Mouse (Mus musculus) liver, postnatal 0 days (tissue): ENCODE data around the gene Thsd7b. TPM values are rescaled to one million over a fixed set of nuclear protein-coding genes. Genes with fewer than 3 reads are reported as not detected.

Experiments used
- ATAC-seq: fragments of 200-750 bp; cut with Nextera tagmentation; 2 replicates; pipeline ENCODE4 v1.8.0; 2017; ENCODE audit warnings: mild to moderate bottlenecking, moderate library complexity
- DNase-seq: peaks from one replicate; pipeline ENCODE4 v3.0.0-alpha.2; 2016
- H3K27ac ChIP-seq: fragments of 300-500 bp; sonication (generic); 2 replicates; pipeline ENCODE4 v1.5.1; 2014; ENCODE audit warnings: antibody characterized with exemption, moderate library complexity, mild to moderate bottlenecking, low read depth
- H3K27me3 ChIP-seq: fragments of 300-500 bp; sonication (generic); 2 replicates; pipeline ENCODE4 v1.6.1; 2014; ENCODE audit warnings: low read length, control low read depth, mixed read lengths; ENCODE audit not compliant: insufficient read depth
- H3K36me3 ChIP-seq: fragments of 300-500 bp; sonication (generic); replicated peaks from 2 replicates; pipeline ENCODE4 v1.6.1; 2014; ENCODE audit warnings: mild to moderate bottlenecking, control low read depth, low read length, moderate library complexity, mixed read lengths; ENCODE audit not compliant: insufficient read depth
- H3K4me1 ChIP-seq: fragments of 300-500 bp; sonication (generic); 2 replicates; pipeline ENCODE4 v1.6.1; 2014; ENCODE audit warnings: antibody characterized with exemption, mild to moderate bottlenecking, control low read depth; ENCODE audit not compliant: insufficient read depth
- H3K4me2 ChIP-seq: fragments of 300-500 bp; sonication (generic); 2 replicates; pipeline ENCODE4 v1.6.1; 2014; ENCODE audit warnings: low read depth, mild to moderate bottlenecking, low read length, moderate library complexity, mixed read lengths
- H3K4me3 ChIP-seq: fragments of 300-500 bp; sonication (generic); 2 replicates; pipeline ENCODE4 v1.5.1; 2014; ENCODE audit warnings: low read depth, low read length
- H3K9ac ChIP-seq: fragments of 300-500 bp; sonication (generic); replicated peaks from 2 replicates; pipeline ENCODE4 v1.6.1; 2014; ENCODE audit warnings: mild to moderate bottlenecking, moderate library complexity
- H3K9me3 ChIP-seq: fragments of 300-500 bp; sonication (generic); 2 replicates; pipeline ENCODE4 v1.6.1; 2016; ENCODE audit warnings: mild to moderate bottlenecking, control low read depth, low read length, mixed read lengths
- CTCF ChIP-seq: sonication (generic); IDR thresholded peaks from 2 replicates; pipeline ENCODE4 v1.5.1; 2016; ENCODE audit warnings: antibody characterized with exemption, low read depth
- EP300 ChIP-seq: IDR thresholded peaks from 2 replicates; pipeline ENCODE4 v1.6.1; 2016; ENCODE audit warnings: antibody characterized with exemption, low read depth, mild to moderate bottlenecking
- WGBS: fragments of 180-500 bp; shearing (Covaris S2); extraction: QIAGEN DNeasy Blood & Tissue Kit; methylation state at CpG from one replicate; pipeline ENCODE4 v1.1.7; 2014; ENCODE audit not compliant: insufficient replicate concordance; 5-methylcytosine and 5-hydroxymethylcytosine counted together
- polyA plus RNA-seq: library from polyadenylated mRNA; unstranded; fragments of >200 nt; fragmentation: Nextera tagmentation; extraction: Ambion mirVana; gene quantifications from 2 replicates; pipeline ENCODE4 v1.2.1, GENCODE M21; 2015

The Thsd7b gene
- polyA plus RNA-seq, 1 experiment from 2014 or later = 0.09 TPM

DNA sequence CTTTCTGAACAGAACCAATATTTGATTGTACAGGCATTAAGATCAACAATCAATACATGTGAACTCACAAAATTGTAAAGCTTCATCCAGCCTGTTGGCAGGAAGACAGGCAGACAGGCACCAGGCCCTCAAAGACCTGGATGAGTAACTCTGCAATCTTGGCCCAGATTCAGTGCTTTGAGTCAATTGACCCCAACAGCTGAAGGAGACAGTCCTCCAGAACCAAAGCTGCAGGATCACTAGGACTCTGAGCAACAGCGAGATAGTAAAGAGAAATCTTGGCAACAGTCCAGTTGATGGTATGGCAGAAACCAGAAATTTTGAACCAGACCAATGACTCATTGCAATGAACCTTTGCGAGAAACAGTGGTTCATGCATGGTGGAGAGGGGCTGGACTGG is 458.9 kb downstream of the Thsd7b start:
- 68% methylated on average over 2 of the region's 2 CpGs for WGBS
- ATAC-seq (no peak), DNase-seq (no peak)
- Histone ChIP-seq H3K9me3 (no peaks in the 10 kb centered on the region), H3K4me1 (no peaks in the 10 kb centered on the region), H3K9ac (no peak overlapping the region), H3K36me3 (no peaks in the 10 kb centered on the region), H3K4me3 (no peak overlapping the region), H3K4me2 (no peak overlapping the region), H3K27ac (no peak overlapping the region), H3K27me3 (no peaks in the 10 kb centered on the region)
- no peak for TF ChIP-seq EP300
- TF ChIP-seq CTCF = no peak

DNA sequence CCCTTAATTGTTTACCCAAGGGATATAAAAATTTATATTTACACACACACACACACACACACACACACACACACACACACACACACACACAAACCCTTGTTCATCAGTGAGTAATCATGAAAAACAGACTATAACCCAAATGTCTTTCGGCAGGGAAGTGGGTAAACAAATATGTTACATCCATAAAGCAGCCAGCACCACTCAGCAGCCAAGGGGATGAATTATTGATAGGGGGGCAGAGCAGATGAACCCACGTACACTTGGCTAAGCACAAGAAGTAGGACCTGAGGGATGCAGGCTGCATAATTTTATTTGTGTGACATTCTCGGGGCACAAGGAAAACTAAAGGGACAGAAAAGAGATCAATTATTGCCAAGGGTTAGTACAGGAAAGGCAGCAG is 474.5 kb downstream of the Thsd7b start:
- no peaks in the 10 kb centered on the region for H3K4me1 ChIP-seq
- TF ChIP-seq CTCF = no peak
- no peak for TF ChIP-seq EP300
- no peaks in the 10 kb centered on the region for H3K9me3 ChIP-seq
- H3K27me3 ChIP-seq = no peaks in the 10 kb centered on the region
- H3K4me3 ChIP-seq = no peak overlapping the region
- WGBS = 61% methylated on average over 3 of the region's 3 CpGs
- no peak overlapping the region for H3K27ac ChIP-seq
- no peak overlapping the region for H3K9ac ChIP-seq
- DNase-seq (no peak), ATAC-seq (no peak)
- no peaks in the 10 kb centered on the region for H3K36me3 ChIP-seq
- H3K4me2 ChIP-seq = no peak overlapping the region

DNA sequence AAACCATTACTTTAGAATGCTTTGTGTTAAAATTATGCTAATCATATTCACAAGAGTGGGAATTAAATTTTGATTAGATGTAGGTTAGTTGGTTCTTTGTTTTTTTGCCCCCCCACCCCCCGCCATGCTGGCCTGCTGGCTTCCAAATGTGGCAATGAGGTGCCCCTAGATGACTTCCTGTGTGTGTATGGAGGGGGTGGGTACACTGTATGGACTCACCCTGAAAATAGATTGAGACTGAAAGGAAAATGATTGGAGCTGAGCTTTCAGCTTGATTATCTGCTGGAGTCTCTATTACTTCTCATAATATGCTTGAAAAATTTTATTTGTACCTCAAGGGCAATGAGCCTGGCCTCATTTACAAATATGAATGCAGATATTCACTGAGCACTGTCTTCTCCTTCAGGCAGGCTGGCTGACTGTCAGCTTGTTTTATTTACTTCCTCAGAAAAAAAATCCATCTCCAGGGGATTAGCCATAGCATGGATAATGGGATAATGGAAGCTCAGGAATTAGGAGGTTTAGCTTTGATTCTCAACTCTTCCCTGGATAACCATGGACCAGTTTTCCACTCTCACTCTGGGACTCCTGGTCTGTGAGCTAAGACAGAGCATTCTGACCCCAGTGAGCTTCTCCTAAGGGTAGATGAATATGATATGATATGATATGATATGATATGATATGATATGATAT is 483.6 kb downstream of the Thsd7b start:
- ATAC-seq = no peak
- no peak overlapping the region for H3K9ac ChIP-seq
- H3K4me1 ChIP-seq = no peaks in the 10 kb centered on the region
- no peaks in the 10 kb centered on the region for H3K9me3 ChIP-seq
- 42% methylated on average over 1 of the region's 1 CpGs for WGBS
- H3K27ac ChIP-seq = no peak overlapping the region
- H3K4me2 ChIP-seq = no peak overlapping the region
- no peak for DNase-seq
- H3K27me3 ChIP-seq = no peaks in the 10 kb centered on the region
- TF ChIP-seq CTCF (no peak), EP300 (no peak)
- no peak overlapping the region for H3K4me3 ChIP-seq
- H3K36me3 ChIP-seq = no peaks in the 10 kb centered on the region

DNA sequence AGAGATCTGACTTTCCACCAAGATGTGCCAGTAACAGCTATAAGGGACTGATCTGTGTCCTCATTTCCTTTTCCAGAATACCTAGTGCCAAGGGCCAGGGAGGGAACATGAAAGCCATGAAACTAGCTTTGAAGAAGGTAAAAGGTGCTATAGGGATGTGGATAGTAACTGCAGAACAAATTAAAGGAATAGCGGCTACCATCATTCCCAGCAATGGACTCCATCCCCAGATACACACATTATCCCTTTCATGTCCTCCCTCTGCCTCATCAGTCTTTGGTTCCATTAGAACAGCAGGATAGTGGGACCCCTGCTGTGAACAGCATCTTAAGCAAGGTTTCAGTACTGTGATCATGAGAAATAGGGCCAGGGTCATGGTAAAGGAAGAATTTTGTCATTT is 485.9 kb downstream of the Thsd7b start:
- ATAC-seq (no peak), DNase-seq (no peak)
- no peaks in the 10 kb centered on the region for H3K9me3 ChIP-seq
- H3K4me3 ChIP-seq = no peak overlapping the region
- H3K27ac ChIP-seq = no peak overlapping the region
- no peak overlapping the region for H3K9ac ChIP-seq
- H3K4me1 ChIP-seq = no peaks in the 10 kb centered on the region
- no peak for TF ChIP-seq EP300
- TF ChIP-seq CTCF = no peak
- H3K36me3 ChIP-seq = no peaks in the 10 kb centered on the region
- no peaks in the 10 kb centered on the region for H3K27me3 ChIP-seq
- WGBS = 83% methylated on average over 1 of the region's 1 CpGs
- H3K4me2 ChIP-seq = no peak overlapping the region

DNA sequence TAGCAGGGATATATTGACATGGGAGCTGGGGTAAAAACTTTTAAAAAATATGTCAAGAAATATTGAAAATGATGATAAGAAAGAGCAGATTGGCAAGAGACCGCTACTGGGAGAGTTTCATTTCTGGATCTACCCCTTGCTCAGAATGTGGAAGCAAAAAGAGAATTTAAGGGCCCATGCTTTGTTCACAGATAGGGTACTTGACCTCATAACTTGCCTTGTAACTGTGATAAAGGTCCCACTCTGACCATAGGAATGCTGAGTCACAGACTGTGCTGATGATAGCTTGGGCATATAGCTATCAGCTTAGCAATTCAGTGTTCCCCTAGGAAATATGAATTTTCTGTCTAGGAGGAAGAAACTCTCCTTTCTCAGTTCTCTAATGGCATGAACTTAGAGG is 488.1 kb downstream of the Thsd7b start:
- Histone ChIP-seq H3K4me2 (no peak overlapping the region), H3K4me3 (no peak overlapping the region), H3K4me1 (no peaks in the 10 kb centered on the region), H3K27ac (no peak overlapping the region), H3K27me3 (no peaks in the 10 kb centered on the region), H3K9me3 (no peaks in the 10 kb centered on the region), H3K36me3 (no peaks in the 10 kb centered on the region), H3K9ac (no peak overlapping the region)
- TF ChIP-seq EP300 = no peak
- no peak for TF ChIP-seq CTCF
- ATAC-seq (no peak), DNase-seq (no peak)
- WGBS = 69% methylated on average over 1 of the region's 1 CpGs

DNA sequence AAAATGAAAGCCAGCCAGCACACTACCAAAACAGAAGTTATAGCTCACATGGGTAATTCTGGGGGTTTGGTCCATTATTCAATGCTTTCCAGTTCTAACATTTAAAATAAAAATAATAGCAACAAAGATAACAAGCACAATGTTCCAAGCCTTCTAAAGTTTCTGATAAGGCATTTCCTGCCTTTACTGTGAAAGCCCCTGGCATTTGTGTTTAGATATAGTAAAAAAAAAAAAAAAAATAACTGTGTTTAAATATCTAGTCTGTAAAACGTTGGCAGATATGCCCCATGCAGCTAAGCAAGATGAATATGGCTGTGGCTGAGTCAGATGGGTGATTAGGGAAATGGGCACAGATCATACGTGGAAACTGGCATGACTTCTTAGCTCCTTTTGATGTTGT is 491.6 kb downstream of the Thsd7b start:
- no peaks in the 10 kb centered on the region for H3K36me3 ChIP-seq
- DNase-seq (no peak), ATAC-seq (no peak)
- no peak overlapping the region for H3K4me2 ChIP-seq
- no peak for TF ChIP-seq EP300
- TF ChIP-seq CTCF = no peak
- no peak overlapping the region for H3K27ac ChIP-seq
- WGBS = 30% methylated on average over 2 of the region's 2 CpGs
- H3K9ac ChIP-seq = no peak overlapping the region
- no peaks in the 10 kb centered on the region for H3K4me1 ChIP-seq
- no peak overlapping the region for H3K4me3 ChIP-seq
- H3K27me3 ChIP-seq = no peaks in the 10 kb centered on the region
- H3K9me3 ChIP-seq = no peaks in the 10 kb centered on the region
